ENCODE assay signal across 10 mouse cellular contexts in genomic region chr11:63952743-63953191, GRCm38 (mm10). TPM values are rescaled to one million over a fixed set of nuclear protein-coding genes. Genes with fewer than 3 reads are reported as not detected.
A peak's percentile ranks its signal among the peaks of the same experiment; 100 is the strongest.
DNase-seq lines count a peak whose midpoint lies in the region; ATAC-seq and TF ChIP-seq lines count a peak whose summit lies in the region.
"Had no signal": no experiment of that assay in that cellular context is flagged by ENCODE, and none has a peak within 500 bp of the region (broad histone marks: within the 10 kb centered on the region; RNA-seq: fewer than 3 reads in every experiment).

No protein-coding gene starts in this region.

- no peak for ATAC-seq in heart, embryonic 11.5 days (replicated peaks; ENCODE audit: insufficient number of reproducible peaks, low FRiP score, low TSS enrichment)
- no peak for ATAC-seq in stomach, embryonic 16.5 days (ENCODE audit: insufficient read depth, low FRiP score)
- no peak for ATAC-seq in stomach, postnatal 0 days (ENCODE audit: low FRiP score, low TSS enrichment)
- peak; percentile 32; the same call in 1 of the 2 replicates for ATAC-seq in hindbrain, embryonic 13.5 days (ENCODE audit: low FRiP score)
- ATAC-seq: activated CD4-positive, CD25-positive, alpha-beta regulatory T cell, adult 4 months had no signal

- no peaks in the 10 kb centered on the region for H3K9me3 ChIP-seq in heart, embryonic 11.5 days (replicated peaks; ENCODE audit: control insufficient read depth, low read length)
- H3K9me3 ChIP-seq in heart, embryonic 10.5 days = no peaks in the 10 kb centered on the region
- no peaks in the 10 kb centered on the region for H3K9me3 ChIP-seq in stomach, embryonic 16.5 days (replicated peaks; ENCODE audit: control insufficient read depth, low read length)
- no peaks in the 10 kb centered on the region for H3K9me3 ChIP-seq in stomach, postnatal 0 days (ENCODE audit: control insufficient read depth, low read length)
- no peaks in the 10 kb centered on the region for H3K9me3 ChIP-seq in hindbrain, embryonic 13.5 days

- no peaks in the 10 kb centered on the region for H3K36me3 ChIP-seq in heart, embryonic 11.5 days (ENCODE audit: control insufficient read depth, insufficient read depth, low read length)
- H3K36me3 ChIP-seq in heart, embryonic 10.5 days = no peaks in the 10 kb centered on the region
- no peaks in the 10 kb centered on the region for H3K36me3 ChIP-seq in stomach, embryonic 16.5 days (ENCODE audit: control insufficient read depth, insufficient read depth, low read length)
- H3K36me3 ChIP-seq in stomach, postnatal 0 days (ENCODE audit: control insufficient read depth, insufficient read depth, low read length) = no peaks in the 10 kb centered on the region
- no peaks in the 10 kb centered on the region for H3K36me3 ChIP-seq in hindbrain, embryonic 13.5 days

- TF ChIP-seq CTCF in stomach, postnatal 0 days (IDR thresholded peaks at IDR 0.05; ENCODE audit: low read depth) = no peak

- peaks cover 4% of the 10 kb centered on the region; the same call in 1 of the 2 replicates for H3K27me3 ChIP-seq in heart, embryonic 11.5 days (ENCODE audit: control insufficient read depth, insufficient read depth, low read length)
- H3K27me3 ChIP-seq in heart, embryonic 10.5 days (ENCODE audit: insufficient read depth, poor library complexity, severe bottlenecking) = peaks cover 50% of the 10 kb centered on the region
- H3K27me3 ChIP-seq in stomach, embryonic 16.5 days (ENCODE audit: control insufficient read depth, insufficient read depth, low read length) = peaks cover 6% of the 10 kb centered on the region; the same call in 1 of the 2 replicates
- no peaks in the 10 kb centered on the region for H3K27me3 ChIP-seq in stomach, postnatal 0 days (ENCODE audit: control insufficient read depth, insufficient read depth, low read length)
- H3K27me3 ChIP-seq in hindbrain, embryonic 13.5 days = peaks cover 39% of the 10 kb centered on the region

- H3K9ac ChIP-seq in heart, embryonic 11.5 days (ENCODE audit: low read depth, low read length) = no peak overlapping the region
- no peak overlapping the region for H3K9ac ChIP-seq in stomach, embryonic 16.5 days (ENCODE audit: low read length)
- H3K9ac ChIP-seq in stomach, postnatal 0 days (ENCODE audit: low read length) = no peak overlapping the region
- H3K9ac ChIP-seq in hindbrain, embryonic 13.5 days = peak overlapping the region; percentile 55; the same call in 1 of the 2 replicates

- no peak overlapping the region for H3K27ac ChIP-seq in heart, embryonic 11.5 days (ENCODE audit: low read depth, low read length)
- no peak overlapping the region for H3K27ac ChIP-seq in heart, embryonic 10.5 days
- H3K27ac ChIP-seq in stomach, embryonic 16.5 days (ENCODE audit: low read length) = no peak overlapping the region
- no peak overlapping the region for H3K27ac ChIP-seq in stomach, postnatal 0 days (replicated peaks)
- peak overlapping the region; percentile 18; the same call in 1 of the 2 replicates for H3K27ac ChIP-seq in hindbrain, embryonic 13.5 days
- H3K27ac ChIP-seq: kidney, postnatal 0 days had no signal

- 40% methylated on average over 4 of the region's 4 CpGs for WGBS in heart, embryonic 11.5 days (ENCODE audit: insufficient replicate concordance)
- WGBS in heart, embryonic 10.5 days = 42% methylated on average over 4 of the region's 4 CpGs
- 47% methylated on average over 4 of the region's 4 CpGs for WGBS in stomach, embryonic 16.5 days
- 56% methylated on average over 4 of the region's 4 CpGs for WGBS in stomach, postnatal 0 days
- 8% methylated on average over 4 of the region's 4 CpGs for WGBS in hindbrain, embryonic 13.5 days

- no peak overlapping the region for H3K4me3 ChIP-seq in heart, embryonic 11.5 days (ENCODE audit: low read depth, low read length)
- H3K4me3 ChIP-seq in heart, embryonic 10.5 days = no peak overlapping the region
- H3K4me3 ChIP-seq in stomach, embryonic 16.5 days (replicated peaks; ENCODE audit: low read length) = no peak overlapping the region
- no peak overlapping the region for H3K4me3 ChIP-seq in stomach, postnatal 0 days (ENCODE audit: low read depth, low read length)
- H3K4me3 ChIP-seq in hindbrain, embryonic 13.5 days = no peak overlapping the region

- no peak for TF ChIP-seq EP300 in stomach, postnatal 0 days (optimal IDR thresholded peaks at IDR 0.05)

- no peak for DNase-seq in heart, embryonic 10.5 days (ENCODE audit: low spot score)
- no peak for DNase-seq in stomach, postnatal 0 days (ENCODE audit: low spot score)
- no peak for DNase-seq in gastrocnemius, postnatal 4 days (ENCODE audit: low spot score in 2 of 2)
- no peak for DNase-seq in frontal cortex, adult 2 months (ENCODE audit: extremely low spot score in 1 of 2, low spot score in 1 of 2)
- DNase-seq in adrenal gland, adult 18-20 months (ENCODE audit: low spot score in 2 of 2) = no peak

- peak overlapping the region; percentile 63; the same call in 1 of the 2 replicates for H3K4me2 ChIP-seq in heart, embryonic 11.5 days
- H3K4me2 ChIP-seq in stomach, embryonic 16.5 days (ENCODE audit: low read depth, low read length) = peak overlapping the region; percentile 37
- H3K4me2 ChIP-seq in stomach, postnatal 0 days (replicated peaks; ENCODE audit: low read depth) = no peak overlapping the region; the same call in 1 of the 2 replicates
- H3K4me2 ChIP-seq in hindbrain, embryonic 13.5 days = peak overlapping the region; percentile 49

- H3K4me1 ChIP-seq in heart, embryonic 11.5 days (ENCODE audit: control insufficient read depth, insufficient read depth, low read length) = peaks cover 7% of the 10 kb centered on the region; the same call in 1 of the 2 replicates
- peaks cover 26% of the 10 kb centered on the region for H3K4me1 ChIP-seq in heart, embryonic 10.5 days
- peaks cover 21% of the 10 kb centered on the region for H3K4me1 ChIP-seq in stomach, embryonic 16.5 days (ENCODE audit: control insufficient read depth, insufficient read depth, low read length)
- H3K4me1 ChIP-seq in stomach, postnatal 0 days (replicated peaks; ENCODE audit: control insufficient read depth, insufficient read depth) = peaks cover 3% of the 10 kb centered on the region; the same call in 1 of the 2 replicates
- peaks cover 36% of the 10 kb centered on the region for H3K4me1 ChIP-seq in hindbrain, embryonic 13.5 days (replicated peaks)

RNA-seq across cellular contexts. Expression of gene Hs3st3b1, which starts 30.7 kb away (rescaled TPM):
- polyA plus RNA-seq in heart, embryonic 11.5 days (2014; fragmentation: Nextera tagmentation; extraction: Ambion mirVana) = 4.2 and 5.3 TPM in 2 replicates
- polyA plus RNA-seq in heart, embryonic 10.5 days (2016; fragmentation: Nextera tagmentation; extraction: Ambion mirVana) = 5.9 and 23.9 TPM in 2 replicates
- polyA plus RNA-seq in stomach, embryonic 16.5 days (2015; fragmentation: Nextera tagmentation; extraction: Ambion mirVana) = 9.4 and 9.6 TPM in 2 replicates
- polyA plus RNA-seq in stomach, postnatal 0 days (2015; fragmentation: Nextera tagmentation; extraction: Ambion mirVana) = 6.9 and 8.3 TPM in 2 replicates
- 6.5 and 7.5 TPM in 2 replicates for polyA plus RNA-seq in hindbrain, embryonic 13.5 days (2015; fragmentation: Nextera tagmentation; extraction: Ambion mirVana)
- total RNA-seq in gastrocnemius, postnatal 4 days (2021) = 1 to 10 TPM in 1 of 2 experiments, under 1 TPM in 1; 0.96 to 1.8 TPM
- 3.6 and 3.9 TPM in 2 replicates for polyA plus RNA-seq in frontal cortex, adult 2 months (2012; rRNA removed)
- 1 to 10 TPM; 1.8 to 2.7 TPM for total RNA-seq in adrenal gland, adult 18-20 months (2021)
